Mouse (Mus musculus) cerebellum, adult 2 months (tissue): ENCODE results near the gene Rnf31. TPM values are rescaled to one million over a fixed set of nuclear protein-coding genes. Genes with fewer than 3 reads are reported as not detected.

ENCODE experiments used
- DNase-seq, 2 experiments: peaks; one replicate each; pipeline ENCODE4 v3.0.0; 2021
- H3K27ac ChIP-seq: fragments of 200-500 bp; 2 replicates; pipeline ENCODE4 v1.5.1; 2012; ENCODE audit warnings: low read length, control low read depth, inconsistent platforms; ENCODE audit not compliant: insufficient read depth
- H3K27me3 ChIP-seq: fragments of 200-500 bp; 2 replicates; pipeline ENCODE4 v1.6.1; 2012; ENCODE audit warnings: inconsistent platforms, mild to moderate bottlenecking, low read length, moderate library complexity; ENCODE audit not compliant: control insufficient read depth, insufficient read depth
- H3K4me1 ChIP-seq: fragments of 200-500 bp; 2 replicates; pipeline ENCODE4 v1.6.1; 2011; ENCODE audit warnings: low read length; ENCODE audit not compliant: control insufficient read depth, insufficient read depth
- H3K4me3 ChIP-seq: fragments of 200-500 bp; replicated peaks from 2 replicates; pipeline ENCODE3; 2011; ENCODE audit warnings: mild to moderate bottlenecking, low read depth, low read length, control low read depth; ENCODE audit not compliant: insufficient read depth
- CTCF ChIP-seq: fragments of 200-500 bp; IDR thresholded peaks from 2 replicates; pipeline ENCODE4 v1.5.1; 2011; ENCODE audit warnings: low read depth, mild to moderate bottlenecking, control low read depth, low read length, moderate library complexity, borderline replicate concordance; ENCODE audit not compliant: insufficient read depth
- POLR2A ChIP-seq: fragments of 200-500 bp; IDR thresholded peaks from 2 replicates; pipeline ENCODE4 v1.6.1; 2011; ENCODE audit warnings: low read length, control low read depth, borderline replicate concordance; ENCODE audit not compliant: insufficient read depth
- WGBS: fragments of 180-500 bp; shearing (Covaris S2); methylation state at CpG from one replicate; pipeline ENCODE4 v1.1.7; 2018; 5-methylcytosine and 5-hydroxymethylcytosine counted together
- polyA plus RNA-seq: library from polyadenylated mRNA; depleted of rRNA; stranded (reverse); fragments of >200 nt; gene quantifications from 2 replicates; pipeline ENCODE4 v1.2.3, GENCODE M21; 2012; rRNA removed

The Rnf31 gene
- polyA plus RNA-seq, 1 experiment = 31.1 TPM

- Histone ChIP-seq H3K4me1 (no peaks in the 10 kb centered on the region), H3K4me3 (no peak overlapping the region), H3K27me3 (no peaks in the 10 kb centered on the region), H3K27ac (no peak overlapping the region)
- no peak for DNase-seq
- TF ChIP-seq POLR2A = no peak
- no peak for TF ChIP-seq CTCF
- 95% methylated on average over 7 of the region's 7 CpGs for WGBS
Observed at GRCm38 (mm10) chr14:55651528-55651927, 60.0 kb downstream of the Rnf31 start.

Other genes starting within 250 kb of the Rnf31 start
- 18.5 and 18.7 TPM in 2 replicates for gene Dhrs4, start 113.0 kb upstream of the Rnf31 start, polyA plus RNA-seq
- gene Carmil3, start 101.1 kb upstream of the Rnf31 start, polyA plus RNA-seq = 109 and 119 TPM in 2 replicates
- gene Cpne6, start 81.3 kb upstream of the Rnf31 start, polyA plus RNA-seq = 39.8 and 56.8 TPM in 2 replicates
- 0.33 and 0.56 TPM in 2 replicates for gene Nrl, start 66.7 kb upstream of the Rnf31 start, polyA plus RNA-seq
- gene Pck2, start 51.4 kb upstream of the Rnf31 start, polyA plus RNA-seq = 44.8 and 49.3 TPM in 2 replicates
- 115 and 127 TPM in 2 replicates for gene Dcaf11, start 31.7 kb upstream of the Rnf31 start, polyA plus RNA-seq
- gene A730061H03Rik, start 31.3 kb upstream of the Rnf31 start, polyA plus RNA-seq = 0.97 TPM in 2 replicates
- gene Fitm1, start 16.1 kb upstream of the Rnf31 start, polyA plus RNA-seq = not detected in 2 replicates
- gene Psme1, start 13.6 kb upstream of the Rnf31 start, polyA plus RNA-seq = 38.4 and 40.7 TPM in 2 replicates
- gene Emc9, start 6.4 kb upstream of the Rnf31 start, polyA plus RNA-seq = 90.9 and 92.8 TPM in 2 replicates
- 43.1 and 46.8 TPM in 2 replicates for gene Psme2, start 595 bp upstream of the Rnf31 start, polyA plus RNA-seq
- 18.4 and 20.3 TPM in 2 replicates for gene Irf9, start 11.9 kb downstream of the Rnf31 start, polyA plus RNA-seq
- gene Rec8, start 26.3 kb downstream of the Rnf31 start, polyA plus RNA-seq = 71.2 and 79.1 TPM in 2 replicates
- gene Ipo4, start 44.2 kb downstream of the Rnf31 start, polyA plus RNA-seq = 150 and 151 TPM in 2 replicates
- 4.9 and 5.6 TPM in 2 replicates for gene Gm49378, start 46.2 kb downstream of the Rnf31 start, polyA plus RNA-seq
- 35.3 and 40.1 TPM in 2 replicates for gene Tm9sf1, start 52.1 kb downstream of the Rnf31 start, polyA plus RNA-seq
- 0.40 and 0.61 TPM in 2 replicates for gene Tssk4, start 58.5 kb downstream of the Rnf31 start, polyA plus RNA-seq
- gene Mdp1, start 68.8 kb downstream of the Rnf31 start, polyA plus RNA-seq = 44.8 and 44.9 TPM in 2 replicates
- 29.2 and 29.6 TPM in 2 replicates for gene Gmpr2, start 80.2 kb downstream of the Rnf31 start, polyA plus RNA-seq
- 414 and 434 TPM in 2 replicates for gene Nedd8, start 80.4 kb downstream of the Rnf31 start, polyA plus RNA-seq
- gene Tinf2, start 90.1 kb downstream of the Rnf31 start, polyA plus RNA-seq = 36.0 and 38.5 TPM in 2 replicates
- 0.07 and 0.08 TPM in 2 replicates for gene Tgm1, start 122.2 kb downstream of the Rnf31 start, polyA plus RNA-seq
- 64.1 and 66.8 TPM in 2 replicates for gene Rabggta, start 130.6 kb downstream of the Rnf31 start, polyA plus RNA-seq
- 113 and 122 TPM in 2 replicates for gene Dhrs1, start 154.0 kb downstream of the Rnf31 start, polyA plus RNA-seq
- 10.7 and 10.8 TPM in 2 replicates for gene Nop9, start 154.0 kb downstream of the Rnf31 start, polyA plus RNA-seq
- 10.5 and 15.2 TPM in 2 replicates for gene Cideb, start 166.8 kb downstream of the Rnf31 start, polyA plus RNA-seq
- gene Ltb4r2, start 169.7 kb downstream of the Rnf31 start, polyA plus RNA-seq = 0.07 and 0.08 TPM in 2 replicates
- gene Ltb4r1, start 174.3 kb downstream of the Rnf31 start, polyA plus RNA-seq = 0.33 and 0.36 TPM in 2 replicates
- 4.0 and 4.1 TPM in 2 replicates for gene Adcy4, start 192.4 kb downstream of the Rnf31 start, polyA plus RNA-seq
- 0.39 and 0.60 TPM in 2 replicates for gene Ripk3, start 197.2 kb downstream of the Rnf31 start, polyA plus RNA-seq
- 1.5 and 1.7 TPM in 2 replicates for gene Nfatc4, start 231.4 kb downstream of the Rnf31 start, polyA plus RNA-seq